Comparison of ENCODE assay signal across 17 mouse cellular contexts in the genomic region with DNA sequence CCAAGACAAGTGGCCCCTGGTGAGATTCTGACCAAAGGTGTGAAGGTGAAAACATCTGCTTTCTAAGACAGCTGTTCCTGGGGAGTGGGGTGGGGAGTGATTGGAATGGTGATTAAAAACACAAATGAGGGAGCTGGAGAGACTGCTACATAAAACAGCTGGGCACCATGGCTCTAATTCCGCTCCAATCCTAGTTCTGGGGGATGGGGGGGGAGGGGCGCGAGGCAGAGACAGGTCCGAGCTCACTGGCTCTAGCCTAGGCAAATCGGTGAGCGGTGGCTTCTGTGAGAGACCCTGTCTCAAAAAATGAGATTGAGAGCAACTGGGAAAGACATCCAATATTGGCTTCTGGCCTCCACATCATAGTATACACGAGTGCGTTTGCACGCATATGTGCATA. TPM values are rescaled to one million over a fixed set of nuclear protein-coding genes. Genes with fewer than 3 reads are reported as not detected.
DNase-seq lines count a peak whose midpoint lies in the region; ATAC-seq and TF ChIP-seq lines count a peak whose summit lies in the region.
"Had no signal": no experiment of that assay in that cellular context is flagged by ENCODE, and none has a peak within 500 bp of the region (broad histone marks: within the 10 kb centered on the region; RNA-seq: fewer than 3 reads in every experiment).

No protein-coding gene starts in this region.

- no peak for TF ChIP-seq CTCF in lung, embryonic 14.5 days (IDR thresholded peaks at IDR 0.05; ENCODE audit: low read depth)

- H3K9ac ChIP-seq in heart, embryonic 13.5 days = peak overlapping the region; percentile 71
- H3K9ac ChIP-seq in lung, embryonic 14.5 days = no peak overlapping the region
- H3K9ac ChIP-seq in neural tube, embryonic 15.5 days (replicated peaks) = no peak overlapping the region
- H3K9ac ChIP-seq: forebrain, embryonic 12.5 days; hindbrain, embryonic 15.5 days; liver, postnatal 0 days had no signal

- peak overlapping the region; percentile 91 for H3K27ac ChIP-seq in heart, embryonic 13.5 days (replicated peaks)
- H3K27ac ChIP-seq in lung, embryonic 14.5 days (ENCODE audit: low read depth) = peak overlapping the region; percentile 42; the same call in 1 of the 2 replicates
- 0 out of 2 replicates have a peak overlapping the region, but pooled peaks have one; percentile 9 for H3K27ac ChIP-seq in neural tube, embryonic 15.5 days (replicated peaks)
- H3K27ac ChIP-seq: forebrain, embryonic 12.5 days; hindbrain, embryonic 15.5 days; layer of hippocampus, adult 2 months; macrophage had no signal

- H3K9me3 ChIP-seq in heart, embryonic 13.5 days = no peaks in the 10 kb centered on the region
- no peaks in the 10 kb centered on the region for H3K9me3 ChIP-seq in lung, embryonic 14.5 days (ENCODE audit: low read depth, low read length)
- no peaks in the 10 kb centered on the region for H3K9me3 ChIP-seq in neural tube, embryonic 15.5 days (replicated peaks)
- H3K9me3 ChIP-seq: forebrain, embryonic 12.5 days; hindbrain, embryonic 15.5 days had no signal

- WGBS in heart, embryonic 13.5 days = 21% methylated on average over 9 of the region's 9 CpGs
- WGBS in lung, embryonic 14.5 days = 23% methylated on average over 9 of the region's 9 CpGs
- 21% methylated on average over 9 of the region's 9 CpGs for WGBS in neural tube, embryonic 15.5 days

- no peak for DNase-seq in heart, adult 9 months (ENCODE audit: low spot score in 2 of 2)
- no peak for DNase-seq in lung, embryonic 14.5 days
- DNase-seq in lung, adult 18-20 months = no peak
- DNase-seq in forelimb bud, embryonic 11.5 days (ENCODE audit: low read depth, low spot score) = peak; percentile 28
- DNase-seq in cerebellum, postnatal 36 days = no peak
- DNase-seq: kidney, adult 11 months; kidney, postnatal 10 days; liver, postnatal 0 days; right cerebral cortex, postnatal 4 days; thymus, postnatal 25 days had no signal

- peaks cover 97% of the 10 kb centered on the region for H3K4me1 ChIP-seq in heart, embryonic 13.5 days
- H3K4me1 ChIP-seq in lung, embryonic 14.5 days (ENCODE audit: insufficient read depth) = peaks cover 12% of the 10 kb centered on the region
- peaks cover 64% of the 10 kb centered on the region for H3K4me1 ChIP-seq in neural tube, embryonic 15.5 days

- H3K27me3 ChIP-seq in heart, embryonic 13.5 days (replicated peaks) = no peaks in the 10 kb centered on the region
- H3K27me3 ChIP-seq in lung, embryonic 14.5 days (ENCODE audit: insufficient read depth, low read length) = no peaks in the 10 kb centered on the region
- H3K27me3 ChIP-seq in neural tube, embryonic 15.5 days (replicated peaks) = no peaks in the 10 kb centered on the region
- H3K27me3 ChIP-seq: forebrain, embryonic 12.5 days; hindbrain, embryonic 15.5 days had no signal

- no peak for ATAC-seq in heart, embryonic 13.5 days (ENCODE audit: extremely low read depth, insufficient number of reproducible peaks, low FRiP score, low TSS enrichment)
- no peak; the same call in 1 of the 2 replicates for ATAC-seq in lung, embryonic 14.5 days (ENCODE audit: insufficient read depth)
- no peak for ATAC-seq in neural tube, embryonic 15.5 days (ENCODE audit: low FRiP score)
- ATAC-seq: liver, postnatal 0 days had no signal

- H3K36me3 ChIP-seq in heart, embryonic 13.5 days = no peaks in the 10 kb centered on the region
- no peaks in the 10 kb centered on the region for H3K36me3 ChIP-seq in lung, embryonic 14.5 days (ENCODE audit: insufficient read depth)
- H3K36me3 ChIP-seq in neural tube, embryonic 15.5 days = no peaks in the 10 kb centered on the region
- H3K36me3 ChIP-seq: forebrain, embryonic 12.5 days; hindbrain, embryonic 15.5 days had no signal

- peak overlapping the region; percentile 63 for H3K4me2 ChIP-seq in heart, embryonic 13.5 days
- H3K4me2 ChIP-seq in lung, embryonic 14.5 days = peak overlapping the region; percentile 29; the same call in 1 of the 2 replicates
- H3K4me2 ChIP-seq in neural tube, embryonic 15.5 days = 0 out of 2 replicates have a peak overlapping the region, but pooled peaks have one; percentile 6
- H3K4me2 ChIP-seq: forebrain, embryonic 12.5 days; hindbrain, embryonic 15.5 days; midbrain, embryonic 11.5 days had no signal

- H3K4me3 ChIP-seq in heart, embryonic 13.5 days = peak overlapping the region; percentile 29
- no peak overlapping the region for H3K4me3 ChIP-seq in lung, embryonic 14.5 days (ENCODE audit: low read depth, low read length)
- no peak overlapping the region for H3K4me3 ChIP-seq in neural tube, embryonic 15.5 days (replicated peaks)
- H3K4me3 ChIP-seq: forebrain, embryonic 12.5 days; hindbrain, embryonic 15.5 days; layer of hippocampus, adult 2 months had no signal

RNA-seq across cellular contexts. Expression of a gene that starts 24.2 kb away (rescaled TPM):
- polyA plus RNA-seq in heart, embryonic 13.5 days (2015; fragmentation: Nextera tagmentation; extraction: Ambion mirVana) = 27.3 and 28.8 TPM in 2 replicates
- 21.4 and 22.6 TPM in 2 replicates for polyA plus RNA-seq in lung, embryonic 14.5 days (2014; fragmentation: Nextera tagmentation; extraction: Ambion mirVana)
- polyA plus RNA-seq in neural tube, embryonic 15.5 days (2015; fragmentation: Nextera tagmentation; extraction: Ambion mirVana) = 37.0 and 37.8 TPM in 2 replicates

Comparison
In these comparisons a context has a peak if more than half of its experiments do, and no peak if none do; other contexts are left out.
1. H3K27ac ChIP-seq: peak in every context shown above with its lines; median percentile 91 in heart, embryonic 13.5 days; 42 in lung, embryonic 14.5 days; 9 in neural tube, embryonic 15.5 days.
2. H3K4me2 ChIP-seq: peak in every context shown above with its lines; median percentile 63 in heart, embryonic 13.5 days; 29 in lung, embryonic 14.5 days; 6 in neural tube, embryonic 15.5 days.